ENCODE assay signal across 9 mouse cellular contexts in the genomic region with DNA sequence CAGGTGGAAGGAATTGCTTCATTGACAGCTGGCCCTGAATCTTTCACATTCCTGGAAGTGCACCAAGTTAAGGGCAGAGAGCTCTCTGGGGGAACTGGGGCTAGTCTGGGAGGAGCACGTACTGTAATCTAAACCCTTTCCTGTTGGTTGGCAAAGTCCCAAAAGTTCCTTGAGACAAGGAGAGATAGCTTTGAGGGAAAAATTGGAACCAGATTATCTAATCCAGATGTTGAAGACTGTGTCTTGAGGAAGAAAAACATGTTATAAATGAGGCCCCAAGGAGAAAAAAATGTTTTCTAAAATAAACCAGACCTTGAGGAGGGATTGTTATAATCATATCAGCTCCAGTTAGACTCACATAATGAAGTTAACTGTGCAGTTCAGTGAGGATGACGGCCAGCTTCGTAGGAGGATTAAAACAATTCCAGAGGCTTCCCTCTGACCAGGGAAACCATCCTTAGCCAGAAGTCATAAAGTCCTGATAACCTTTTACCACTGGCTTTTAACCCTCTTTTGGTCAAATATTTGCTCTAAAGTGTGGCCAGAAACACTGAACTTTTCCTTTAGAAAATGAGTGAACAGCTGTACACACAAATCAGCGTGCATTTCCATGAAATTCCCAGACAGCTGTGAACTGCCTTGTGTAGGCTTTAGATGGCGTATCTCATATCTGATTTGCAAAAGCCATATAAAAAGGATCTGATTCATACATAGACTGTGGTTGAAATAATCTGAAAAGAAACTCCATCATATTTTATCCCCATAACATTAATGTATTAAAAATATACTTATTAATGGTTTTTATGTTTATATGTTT.
A peak's percentile ranks its signal among the peaks of the same experiment; 100 is the strongest.
DNase-seq lines count a peak whose midpoint lies in the region; ATAC-seq and TF ChIP-seq lines count a peak whose summit lies in the region.
"Had no signal": no experiment of that assay in that cellular context is flagged by ENCODE, and none has a peak within 500 bp of the region (broad histone marks: within the 10 kb centered on the region; RNA-seq: fewer than 3 reads in every experiment).

No protein-coding gene starts in this region.

- no peak overlapping the region for H3K9ac ChIP-seq in lung, embryonic 16.5 days (ENCODE audit: low read length)
- H3K9ac ChIP-seq in heart, embryonic 11.5 days (ENCODE audit: low read depth, low read length), result no peak overlapping the region
- H3K9ac ChIP-seq in limb, embryonic 14.5 days (ENCODE audit: low read depth, low read length, severe bottlenecking), result no peak overlapping the region
- H3K9ac ChIP-seq: liver, embryonic 12.5 days had no signal

- no peaks in the 10 kb centered on the region for H3K9me3 ChIP-seq in lung, embryonic 16.5 days (ENCODE audit: control insufficient read depth, low read length)
- no peaks in the 10 kb centered on the region for H3K9me3 ChIP-seq in heart, embryonic 11.5 days (replicated peaks; ENCODE audit: control insufficient read depth, low read length)
- H3K9me3 ChIP-seq in limb, embryonic 14.5 days (ENCODE audit: control insufficient read depth, low read length), result no peaks in the 10 kb centered on the region
- H3K9me3 ChIP-seq: liver, embryonic 12.5 days had no signal

- TF ChIP-seq POLR2A in limb, embryonic 14.5 days (IDR thresholded peaks at IDR 0.05; ENCODE audit: borderline replicate concordance, extremely low read depth, insufficient read depth, insufficient read length), result no peak

- no peak overlapping the region for H3K4me2 ChIP-seq in lung, embryonic 16.5 days (ENCODE audit: low read depth, low read length)
- H3K4me2 ChIP-seq in heart, embryonic 11.5 days, result no peak overlapping the region
- no peak overlapping the region for H3K4me2 ChIP-seq in limb, embryonic 14.5 days (replicated peaks; ENCODE audit: low read depth, low read length, severe bottlenecking)
- H3K4me2 ChIP-seq: liver, embryonic 12.5 days had no signal

- DNase-seq in lung, postnatal 4 days, result no peak
- peak; percentile 43 for DNase-seq in embryo, embryonic 11.5 days (ENCODE audit: low read depth, low spot score)
- peak; percentile 83 for DNase-seq in limb, embryonic 14.5 days (ENCODE audit: low spot score)
- no peak for DNase-seq in right cerebral cortex, adult 18-20 months
- DNase-seq: cerebellum, adult 11-12 months had no signal

- H3K36me3 ChIP-seq in lung, embryonic 16.5 days (ENCODE audit: control insufficient read depth, insufficient read depth, low read length), result no peaks in the 10 kb centered on the region
- H3K36me3 ChIP-seq in heart, embryonic 11.5 days (ENCODE audit: control insufficient read depth, insufficient read depth, low read length), result no peaks in the 10 kb centered on the region
- H3K36me3 ChIP-seq in limb, embryonic 14.5 days (ENCODE audit: control insufficient read depth, insufficient read depth, low read length), result no peaks in the 10 kb centered on the region
- H3K36me3 ChIP-seq: liver, embryonic 12.5 days had no signal

- no peaks in the 10 kb centered on the region for H3K27me3 ChIP-seq in lung, embryonic 16.5 days (ENCODE audit: control insufficient read depth, insufficient read depth, low read depth, low read length)
- no peaks in the 10 kb centered on the region for H3K27me3 ChIP-seq in heart, embryonic 11.5 days (ENCODE audit: control insufficient read depth, insufficient read depth, low read length)
- H3K27me3 ChIP-seq in limb, embryonic 14.5 days (ENCODE audit: control insufficient read depth, insufficient read depth, low read length), result no peaks in the 10 kb centered on the region
- H3K27me3 ChIP-seq: liver, embryonic 12.5 days had no signal

- H3K4me1 ChIP-seq in lung, embryonic 16.5 days (replicated peaks; ENCODE audit: control insufficient read depth, insufficient read depth, low read length), result no peaks in the 10 kb centered on the region
- no peaks in the 10 kb centered on the region for H3K4me1 ChIP-seq in heart, embryonic 11.5 days (ENCODE audit: control insufficient read depth, insufficient read depth, low read length)
- no peaks in the 10 kb centered on the region for H3K4me1 ChIP-seq in limb, embryonic 14.5 days (ENCODE audit: control insufficient read depth, insufficient read depth, low read length)
- H3K4me1 ChIP-seq: liver, embryonic 12.5 days had no signal

- peak; percentile 49; the same call in 1 of the 2 replicates for ATAC-seq in lung, embryonic 16.5 days (ENCODE audit: low read depth)
- ATAC-seq in heart, embryonic 11.5 days (replicated peaks; ENCODE audit: insufficient number of reproducible peaks, low FRiP score, low TSS enrichment), result peak; percentile 55; the same call in 1 of the 2 replicates
- ATAC-seq in limb, embryonic 14.5 days (ENCODE audit: low FRiP score, low read depth), result peak; percentile 84
- no peak for ATAC-seq in megakaryocyte-erythroid progenitor cell, adult 5-6 weeks (replicated peaks; ENCODE audit: low FRiP score, low TSS enrichment, poor library complexity, severe bottlenecking)
- ATAC-seq: liver, embryonic 12.5 days had no signal

- H3K27ac ChIP-seq in lung, embryonic 16.5 days (ENCODE audit: low read length), result no peak overlapping the region
- no peak overlapping the region for H3K27ac ChIP-seq in heart, embryonic 11.5 days (ENCODE audit: low read depth, low read length)
- H3K27ac ChIP-seq in limb, embryonic 14.5 days (replicated peaks; ENCODE audit: low read depth, low read length), result no peak overlapping the region
- H3K27ac ChIP-seq: liver, embryonic 12.5 days had no signal

- 34% methylated on average over 5 of the region's 5 CpGs for WGBS in lung, embryonic 16.5 days
- 44% methylated on average over 5 of the region's 5 CpGs for WGBS in heart, embryonic 11.5 days (ENCODE audit: insufficient replicate concordance)
- 29% methylated on average over 5 of the region's 5 CpGs for WGBS in limb, embryonic 14.5 days

- H3K4me3 ChIP-seq in lung, embryonic 16.5 days (ENCODE audit: low read length), result no peak overlapping the region
- no peak overlapping the region for H3K4me3 ChIP-seq in heart, embryonic 11.5 days (ENCODE audit: low read depth, low read length)
- H3K4me3 ChIP-seq in limb, embryonic 14.5 days (replicated peaks; ENCODE audit: low read length), result no peak overlapping the region
- H3K4me3 ChIP-seq: liver, embryonic 12.5 days had no signal

Comparison
In these comparisons a context has a peak if more than half of its experiments do, and no peak if none do; other contexts are left out.
1. DNase-seq: peak in embryo, embryonic 11.5 days (single experiment) and limb, embryonic 14.5 days (single experiment); none in lung, postnatal 4 days (0 of 2) and right cerebral cortex, adult 18-20 months (single experiment).